Mouse (Mus musculus) hindbrain, postnatal 0 days (tissue): ENCODE measurements around the gene Ifit3b. TPM values are rescaled to one million over a fixed set of nuclear protein-coding genes. Genes with fewer than 3 reads are reported as not detected.
"Not testable (repeated sequence)": the region's sequence is repeated elsewhere in the genome, so short reads cannot be mapped to it uniquely, and the experiment has no call there.

Experiments used
- ATAC-seq: fragments of 200-750 bp; cut with Nextera tagmentation; 2 replicates; pipeline ENCODE4 v1.8.0; 2017; ENCODE audit warnings: mild to moderate bottlenecking, moderate TSS enrichment, moderate library complexity
- DNase-seq: peaks from one replicate; pipeline ENCODE4 v3.0.0-alpha.2; 2015; ENCODE audit warnings: low spot score
- H3K27ac ChIP-seq: fragments of 300-500 bp; sonication (generic); 2 replicates; pipeline ENCODE4 v1.5.1; 2014; ENCODE audit warnings: mild to moderate bottlenecking
- H3K27me3 ChIP-seq: fragments of 300-500 bp; sonication (generic); 2 replicates; pipeline ENCODE4 v1.6.1; 2014; ENCODE audit warnings: low read length, mixed read lengths; ENCODE audit not compliant: insufficient read depth
- H3K36me3 ChIP-seq: fragments of 300-500 bp; sonication (generic); 2 replicates; pipeline ENCODE4 v1.6.1; 2014; ENCODE audit warnings: low read length, mixed read lengths; ENCODE audit not compliant: insufficient read depth
- H3K4me1 ChIP-seq: fragments of 300-500 bp; sonication (generic); 2 replicates; pipeline ENCODE4 v1.6.1; 2014; ENCODE audit warnings: antibody characterized with exemption, low read length, mixed read lengths; ENCODE audit not compliant: insufficient read depth
- H3K4me2 ChIP-seq: fragments of 300-500 bp; sonication (generic); 2 replicates; pipeline ENCODE4 v1.6.1; 2014; ENCODE audit warnings: low read depth, mild to moderate bottlenecking, low read length, moderate library complexity, mixed read lengths
- H3K4me3 ChIP-seq: fragments of 300-500 bp; sonication (generic); 2 replicates; pipeline ENCODE4 v1.5.1; 2014; ENCODE audit warnings: low read length
- H3K9ac ChIP-seq: fragments of 300-500 bp; sonication (generic); replicated peaks from 2 replicates; pipeline ENCODE4 v1.6.1; 2014; ENCODE audit warnings: mild to moderate bottlenecking, low read length, moderate library complexity, mixed read lengths
- H3K9me3 ChIP-seq: fragments of 300-500 bp; sonication (generic); 2 replicates; pipeline ENCODE4 v1.6.1; 2016; ENCODE audit warnings: low read length, mixed read lengths
- CTCF ChIP-seq: IDR thresholded peaks from 2 replicates; pipeline ENCODE4 v1.5.1; 2016; ENCODE audit warnings: antibody characterized with exemption, control low read depth, low read depth
- WGBS: fragments of 180-500 bp; shearing (Covaris S2); extraction: QIAGEN DNeasy Blood & Tissue Kit; methylation state at CpG from one replicate; pipeline ENCODE4 v1.1.7; 2014; 5-methylcytosine and 5-hydroxymethylcytosine counted together
- polyA plus RNA-seq: library from polyadenylated mRNA; unstranded; fragments of >200 nt; fragmentation: Nextera tagmentation; extraction: Ambion mirVana; gene quantifications from 2 replicates; pipeline ENCODE4 v1.2.1, GENCODE M21; 2015
- total RNA-seq: library from RNA; depleted of rRNA; stranded (reverse); fragments of >200 nt; gene quantifications from 2 replicates; pipeline ENCODE4 v1.2.3, GENCODE M21; 2014

Gene Ifit3b
- total and polyA plus RNA-seq, 2 experiments from 2014 or later = 0.21 to 0.99 TPM

GRCm38 (mm10) chr19:34573650-34574049 is 34.1 kb upstream of the Ifit3b start:
- Histone ChIP-seq H3K9me3 (no peaks in the 10 kb centered on the region), H3K4me3 (no peak overlapping the region), H3K4me2 (no peak overlapping the region), H3K36me3 (no peaks in the 10 kb centered on the region), H3K27ac (no peak overlapping the region), H3K9ac (no peak overlapping the region), H3K27me3 (no peaks in the 10 kb centered on the region), H3K4me1 (no peaks in the 10 kb centered on the region)
- no peak for TF ChIP-seq CTCF
- ATAC-seq = no peak
- WGBS = 95% methylated on average over 5 of the region's 5 CpGs
- DNase-seq = no peak

GRCm38 (mm10) chr19:34577121-34577520 is 30.6 kb upstream of the Ifit3b start:
- H3K27me3 ChIP-seq = no peaks in the 10 kb centered on the region
- ATAC-seq = no peak
- TF ChIP-seq CTCF = no peak
- no peak overlapping the region for H3K4me2 ChIP-seq
- no peaks in the 10 kb centered on the region for H3K4me1 ChIP-seq
- no peak for DNase-seq
- H3K9me3 ChIP-seq = no peaks in the 10 kb centered on the region
- H3K36me3 ChIP-seq = no peaks in the 10 kb centered on the region
- no peak overlapping the region for H3K4me3 ChIP-seq
- no peak overlapping the region for H3K27ac ChIP-seq
- H3K9ac ChIP-seq = no peak overlapping the region
- WGBS = 74% methylated on average over 1 of the region's 1 CpGs

GRCm38 (mm10) chr19:34582696-34583095 is 25.1 kb upstream of the Ifit3b start:
- H3K4me2 ChIP-seq, H3K4me1 ChIP-seq, H3K9ac ChIP-seq, DNase-seq, H3K27me3 ChIP-seq, H3K4me3 ChIP-seq, H3K36me3 ChIP-seq, H3K27ac ChIP-seq, H3K9me3 ChIP-seq, ATAC-seq: not testable (repeated sequence)
- WGBS = 91% methylated on average over 2 of the region's 2 CpGs

GRCm38 (mm10) chr19:34583126-34583766 is 24.5 kb upstream of the Ifit3b start, which contains the start of gene Ifit3:
TSS of gene Ifit3 (plus strand) at chr19:34583531.
- H3K9ac ChIP-seq, H3K4me2 ChIP-seq, H3K27ac ChIP-seq, H3K36me3 ChIP-seq, ATAC-seq, H3K27me3 ChIP-seq, H3K9me3 ChIP-seq, DNase-seq, H3K4me3 ChIP-seq, H3K4me1 ChIP-seq: not testable (repeated sequence)
- 76% methylated on average over 2 of the region's 2 CpGs for WGBS

- not testable (repeated sequence) for H3K4me2 ChIP-seq, H3K4me3 ChIP-seq, H3K9me3 ChIP-seq, H3K4me1 ChIP-seq, H3K27ac ChIP-seq, H3K27me3 ChIP-seq, H3K36me3 ChIP-seq, ATAC-seq, H3K9ac ChIP-seq
- peak; percentile 26 for DNase-seq
- 82% methylated on average over 5 of the region's 5 CpGs for WGBS
Measured at GRCm38 (mm10) chr19:34585740-34586458, 21.9 kb upstream of the Ifit3b start.

- H3K4me1 ChIP-seq, H3K4me3 ChIP-seq, H3K27me3 ChIP-seq, H3K9me3 ChIP-seq, DNase-seq, H3K27ac ChIP-seq, H3K4me2 ChIP-seq, H3K9ac ChIP-seq, H3K36me3 ChIP-seq: not testable (repeated sequence)
- 83% methylated on average over 6 of the region's 12 CpGs for WGBS
- peak; percentile 41; the same call in 1 of the 2 replicates for ATAC-seq
Measured at GRCm38 (mm10) chr19:34587898-34588692, 19.7 kb upstream of the Ifit3b start.
